Mouse (Mus musculus) heart, postnatal 25 days (tissue): ENCODE measurements at regions not wholly inside any gene's neighbourhood (a gene's known extent, or its start where the extent isn't known, plus 50 kb on each side); places are given as distances from the start of the nearest gene placed in this dataset.
A peak's percentile ranks its signal among the peaks of the same experiment; 100 is the strongest.

ENCODE experiments used
- DNase-seq: peaks from one replicate; pipeline ENCODE4 v3.0.0; 2022; ENCODE audit warnings: low spot score
- intact Hi-C: fragments of 180-260 bp; cut with DNase I; formaldehyde crosslinking; loops from one replicate; pipeline ENCODE4 v1.15.1; 2025

- peak; percentile 59 for DNase-seq
- intact Hi-C loops = no loop called here
Observed at GRCm38 (mm10) chr1:76039029-76039655, 493.1 kb downstream of the Slc4a3 start.

- DNase-seq = no peak
- intact Hi-C loops = loop anchor here (10.0 kb wide), 1 partner anchor 1475 kb away; the partner anchor contains the start of gene Epha4
Observed at GRCm38 (mm10) chr1:76039661-76040060, 493.6 kb downstream of the Slc4a3 start.

- DNase-seq = no peak
- intact Hi-C loops = no loop called here
Observed at GRCm38 (mm10) chr1:76050264-76050663, 504.2 kb downstream of the Slc4a3 start.

DNA sequence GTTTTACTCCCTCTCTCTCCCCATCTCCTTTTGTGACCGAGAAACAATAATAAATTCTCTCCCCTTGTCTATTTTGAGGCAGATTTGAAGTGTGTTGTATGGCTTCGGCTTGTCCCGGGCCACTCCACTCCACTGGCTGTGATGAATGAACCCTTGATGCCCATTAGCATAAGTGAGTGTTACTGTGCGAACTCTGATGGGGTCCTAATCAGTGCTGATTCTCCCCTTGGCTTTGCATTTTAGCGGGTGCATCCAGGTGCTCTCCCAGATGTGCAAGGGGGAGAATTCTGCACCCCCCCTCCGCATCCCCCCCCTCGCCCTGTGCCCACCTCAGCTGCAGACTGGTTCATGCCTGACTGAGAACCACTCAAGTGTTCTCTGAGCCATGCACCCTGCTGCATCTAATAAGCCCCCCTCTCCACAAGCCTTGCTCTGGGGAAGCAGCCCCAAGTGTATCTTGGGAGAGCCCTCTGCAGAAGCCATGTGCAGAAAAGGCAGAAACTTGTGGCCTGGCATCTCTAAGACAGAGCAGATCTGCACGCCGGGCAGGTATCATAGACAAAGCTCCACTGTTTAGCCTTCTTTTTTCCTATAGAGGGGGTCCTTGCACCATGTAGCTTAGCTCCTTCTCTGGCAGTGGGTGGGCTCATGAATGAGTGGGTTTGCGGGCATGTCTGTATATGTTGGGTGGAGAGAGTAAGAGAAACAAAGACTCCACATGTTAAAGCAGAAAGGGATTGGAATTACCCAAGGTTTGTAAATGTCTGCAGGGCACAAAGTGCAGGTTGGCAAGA is 507.5 kb downstream of the Slc4a3 start:
- intact Hi-C loops = no loop called here
- no peak for DNase-seq

- no peak for DNase-seq
- intact Hi-C loops = no loop called here
Observed at GRCm38 (mm10) chr1:76065783-76066182, 519.7 kb downstream of the Slc4a3 start.

- DNase-seq = peak; percentile 2
- intact Hi-C loops = no loop called here
Observed at GRCm38 (mm10) chr1:76070831-76071321, 524.8 kb downstream of the Slc4a3 start.

- intact Hi-C loops = no loop called here
- no peak for DNase-seq
Observed at GRCm38 (mm10) chr1:76075213-76075612, 529.1 kb downstream of the Slc4a3 start.

- no peak for DNase-seq
- intact Hi-C loops = no loop called here
Observed at GRCm38 (mm10) chr1:76075685-76076455, 529.8 kb downstream of the Slc4a3 start.

DNA sequence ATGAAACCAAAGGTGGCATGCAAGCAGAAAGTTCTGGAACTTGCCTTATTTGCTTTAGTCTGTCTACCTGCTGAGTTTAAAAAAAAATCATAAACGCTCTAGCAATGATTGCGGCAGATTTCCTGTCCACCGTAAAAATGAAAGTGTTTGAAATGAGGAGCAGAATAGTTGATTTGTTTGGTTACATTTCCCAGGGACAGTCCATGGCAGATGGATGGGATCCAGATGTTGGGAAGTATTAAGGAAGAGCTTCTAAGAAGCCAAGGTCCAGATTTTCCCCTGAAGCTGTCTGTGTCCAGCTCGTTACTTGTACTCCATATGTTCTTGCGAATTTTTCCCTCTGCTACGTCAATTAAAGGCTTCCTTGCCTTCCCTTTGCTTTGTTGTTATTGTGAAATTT is 534.2 kb downstream of the Slc4a3 start:
- DNase-seq = no peak
- intact Hi-C loops = no loop called here

DNA sequence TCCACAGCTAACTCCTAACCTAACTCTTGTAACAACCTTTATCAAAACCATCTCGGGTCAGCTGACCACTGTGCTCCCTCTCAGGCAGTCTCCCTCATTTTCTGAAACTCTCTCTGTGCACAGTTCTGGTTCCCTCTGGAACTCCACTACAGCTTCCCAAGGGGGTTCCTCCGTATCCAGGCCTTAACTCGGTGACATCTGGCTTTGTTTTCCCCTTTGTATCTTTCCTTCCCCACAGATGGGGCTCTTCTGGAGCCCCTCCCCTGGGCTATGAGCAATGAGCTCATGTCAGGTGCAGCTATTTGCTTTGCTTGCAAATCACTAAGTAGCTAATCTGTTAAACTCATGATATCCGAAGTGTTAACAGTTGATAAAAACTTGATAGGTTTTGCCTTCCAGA is 535.6 kb downstream of the Slc4a3 start:
- DNase-seq = no peak

DNA sequence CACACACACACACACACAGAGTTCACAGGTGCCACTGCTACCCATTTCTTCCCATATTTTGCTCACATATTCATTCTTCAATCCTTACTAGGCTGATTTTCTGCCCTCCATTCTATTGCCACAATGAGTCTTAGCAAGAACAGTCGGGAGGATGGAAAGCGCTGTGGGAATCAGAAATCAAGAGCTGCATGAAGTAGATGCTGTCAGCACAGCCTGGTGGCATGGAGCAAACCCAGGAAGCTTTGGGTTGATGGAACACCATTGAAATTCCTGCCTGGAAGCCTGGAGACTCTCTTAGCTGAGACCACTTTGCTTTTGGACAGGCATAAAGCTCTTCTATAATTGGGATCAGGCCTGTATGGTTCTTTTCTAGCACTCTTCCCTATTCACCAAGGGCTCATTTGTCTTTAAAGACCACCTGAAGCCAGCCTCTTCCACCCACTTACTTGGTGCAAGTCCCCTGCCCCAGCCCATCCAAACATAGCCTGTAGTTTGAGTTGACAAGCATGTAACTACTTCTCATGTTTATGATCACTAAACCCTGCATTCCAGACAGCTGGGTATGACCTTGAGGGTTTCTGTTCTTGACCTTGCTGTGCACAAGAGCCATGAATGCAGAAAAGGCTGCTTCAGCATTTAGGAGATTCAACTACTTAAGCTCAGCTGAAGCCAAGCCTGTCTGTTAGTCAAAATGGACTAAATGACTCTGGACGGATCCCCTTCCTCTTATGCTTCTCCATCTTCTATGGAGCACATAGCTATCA is 537.4 kb downstream of the Slc4a3 start:
- no peak for DNase-seq
- intact Hi-C loops = no loop called here

More for the DNA sequence above, 535.6 kb downstream of the Slc4a3 start:
- intact Hi-C loops = no loop called here

GRCm38 (mm10) chr1:76091031-76091430 is 545.0 kb downstream of the Slc4a3 start:
- DNase-seq = no peak
- intact Hi-C loops = no loop called here

DNA sequence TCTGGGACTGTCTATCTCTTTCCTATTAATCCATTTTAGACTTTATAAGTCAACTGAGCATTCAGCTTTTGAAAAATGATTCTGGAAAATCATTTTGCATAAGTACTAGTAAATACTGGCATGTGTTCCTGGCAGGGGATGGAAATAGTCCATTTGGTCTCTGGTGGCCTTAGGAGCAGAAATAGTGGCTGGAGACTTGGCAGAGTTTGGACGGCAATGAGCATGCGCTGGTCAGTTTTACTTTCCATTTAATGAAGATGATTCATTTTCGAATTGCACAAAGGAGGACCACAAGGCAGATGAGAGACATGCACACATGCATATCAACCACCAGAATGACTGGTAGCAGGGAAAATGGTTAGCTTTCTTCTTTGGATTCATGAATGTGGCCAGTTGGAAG is 567.2 kb downstream of the Slc4a3 start:
- DNase-seq = peak; percentile 1
- intact Hi-C loops = no loop called here

- no peak for DNase-seq
- intact Hi-C loops = no loop called here
Observed at GRCm38 (mm10) chr1:76120840-76121239, 574.8 kb downstream of the Slc4a3 start.

- DNase-seq = no peak
- intact Hi-C loops = no loop called here
Observed at GRCm38 (mm10) chr1:76130353-76130752, 584.3 kb downstream of the Slc4a3 start.

GRCm38 (mm10) chr1:76136810-76137209 is 590.7 kb downstream of the Slc4a3 start:
- intact Hi-C loops = no loop called here
- no peak for DNase-seq

DNA sequence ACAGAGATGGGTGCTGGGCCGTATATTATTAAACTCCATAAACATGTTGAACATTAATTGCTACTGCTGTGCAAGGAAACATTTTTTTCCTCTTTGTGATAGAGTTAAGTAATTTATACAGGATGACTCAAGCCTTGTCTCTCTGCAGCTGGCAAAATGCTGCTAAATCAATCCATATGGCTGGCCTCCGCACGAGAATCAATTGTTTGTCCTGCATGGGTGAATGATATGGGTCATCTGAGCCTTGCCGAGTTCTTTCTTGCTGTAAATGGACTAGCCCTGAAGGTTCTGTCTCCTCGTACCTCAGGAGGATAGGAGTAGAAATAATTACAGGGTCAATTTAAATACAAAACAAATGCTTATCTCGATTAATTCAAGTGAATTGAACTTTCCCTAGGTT is 591.6 kb downstream of the Slc4a3 start:
- DNase-seq = no peak
- intact Hi-C loops = no loop called here

GRCm38 (mm10) chr1:76143516-76143915 is 597.5 kb downstream of the Slc4a3 start:
- intact Hi-C loops = no loop called here

DNA sequence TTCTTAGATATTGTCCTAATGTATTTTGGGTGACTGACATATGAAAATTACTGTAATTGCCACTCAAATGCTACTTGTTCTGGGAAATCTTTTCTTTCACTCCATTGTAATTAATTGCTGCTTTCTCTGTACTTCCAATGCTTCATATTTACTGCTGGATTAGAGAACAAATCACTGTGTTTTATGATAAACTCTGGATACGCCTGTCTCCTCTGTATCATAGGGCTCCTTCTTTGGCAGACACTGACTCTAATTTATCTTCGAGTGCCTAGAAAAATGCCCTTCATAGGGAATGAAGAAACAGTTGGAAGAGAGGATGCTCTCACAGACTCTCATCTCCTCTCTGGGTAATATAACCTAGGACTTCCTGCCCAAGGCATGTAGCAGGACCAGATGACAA is 602.9 kb downstream of the Slc4a3 start:
- intact Hi-C loops = no loop called here
- DNase-seq = no peak

More at GRCm38 (mm10) chr1:76143516-76143915, 597.5 kb downstream of the Slc4a3 start:
- no peak for DNase-seq

DNA sequence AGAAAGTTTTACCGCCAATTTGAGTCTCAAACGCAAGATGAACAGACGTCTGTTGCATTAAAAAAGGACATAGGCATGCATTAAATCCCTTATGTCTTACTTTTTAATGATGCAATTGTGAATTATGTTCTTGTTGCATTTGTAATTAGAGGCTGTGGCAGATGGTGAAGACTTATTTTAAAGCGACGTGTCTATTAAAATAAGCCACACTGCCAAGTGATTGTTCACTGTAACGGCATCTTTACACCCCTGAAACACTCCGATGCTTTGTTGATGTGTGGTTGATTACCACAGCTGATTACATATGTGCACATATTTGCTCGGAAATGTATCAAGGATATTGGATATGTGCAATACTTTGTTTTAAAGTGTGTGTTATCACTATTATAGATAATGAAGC is 610.2 kb downstream of the Slc4a3 start:
- intact Hi-C loops = no loop called here
- no peak for DNase-seq
